Mouse (Mus musculus): ENCODE results near the gene Crebl2. TPM values are rescaled to one million over a fixed set of nuclear protein-coding genes. Genes with fewer than 3 reads are reported as not detected.
A peak's percentile ranks its signal among the peaks of the same experiment; 100 is the strongest.

The Crebl2 gene
- polyA plus RNA-seq, 1 experiment: 47.6 TPM

GRCm38 (mm10) chr6:134830776-134831175 is 822 bp downstream of the Crebl2 start:
- H3K27me3 ChIP-seq (ENCODE audit: control insufficient read depth, insufficient read depth, low read length): no peaks in the 10 kb centered on the region
- no peak for DNase-seq
- WGBS: 4% methylated on average over 10 of the region's 10 CpGs
- TF ChIP-seq CTCF (IDR thresholded peaks at IDR 0.05; ENCODE audit: borderline replicate concordance, insufficient read depth, low read depth, low read length) (no peak), POLR2A (IDR thresholded peaks at IDR 0.05; ENCODE audit: borderline replicate concordance, insufficient read depth, low read length) (no peak)
- H3K4me1 ChIP-seq (ENCODE audit: control insufficient read depth, insufficient read depth, low read length): no peaks in the 10 kb centered on the region; the same call in 1 of the 2 replicates
- H3K4me3 ChIP-seq (replicated peaks; ENCODE audit: insufficient read depth, low read depth, low read length): peak overlapping the region; percentile 82
- H3K27ac ChIP-seq (ENCODE audit: insufficient read depth, low read length): no peak overlapping the region

GRCm38 (mm10) chr6:134834585-134835251 is 4.8 kb downstream of the Crebl2 start:
- WGBS: 84% methylated on average over 9 of the region's 9 CpGs
- DNase-seq: no peak
- H3K27me3 ChIP-seq (ENCODE audit: control insufficient read depth, insufficient read depth, low read length): no peaks in the 10 kb centered on the region
- no peak overlapping the region for H3K4me3 ChIP-seq (replicated peaks; ENCODE audit: insufficient read depth, low read depth, low read length)
- H3K27ac ChIP-seq (ENCODE audit: insufficient read depth, low read length): no peak overlapping the region
- no peak for TF ChIP-seq POLR2A (IDR thresholded peaks at IDR 0.05; ENCODE audit: borderline replicate concordance, insufficient read depth, low read length)
- TF ChIP-seq CTCF (IDR thresholded peaks at IDR 0.05; ENCODE audit: borderline replicate concordance, insufficient read depth, low read depth, low read length): no peak
- no peaks in the 10 kb centered on the region for H3K4me1 ChIP-seq (ENCODE audit: control insufficient read depth, insufficient read depth, low read length)

GRCm38 (mm10) chr6:134838111-134838510 is 8.2 kb downstream of the Crebl2 start:
- H3K4me1 ChIP-seq (ENCODE audit: control insufficient read depth, insufficient read depth, low read length): no peaks in the 10 kb centered on the region
- WGBS: 94% methylated on average over 4 of the region's 4 CpGs

GRCm38 (mm10) chr6:134840346-134840745 is 10.4 kb downstream of the Crebl2 start:
- Histone ChIP-seq H3K4me1 (ENCODE audit: control insufficient read depth, insufficient read depth, low read length) (no peaks in the 10 kb centered on the region), H3K27me3 (ENCODE audit: control insufficient read depth, insufficient read depth, low read length) (no peaks in the 10 kb centered on the region), H3K4me3 (replicated peaks; ENCODE audit: insufficient read depth, low read depth, low read length) (no peak overlapping the region), H3K27ac (ENCODE audit: insufficient read depth, low read length) (no peak overlapping the region)
- TF ChIP-seq CTCF (IDR thresholded peaks at IDR 0.05; ENCODE audit: borderline replicate concordance, insufficient read depth, low read depth, low read length) (no peak), POLR2A (IDR thresholded peaks at IDR 0.05; ENCODE audit: borderline replicate concordance, insufficient read depth, low read length) (no peak)
- 69% methylated on average over 2 of the region's 2 CpGs for WGBS
- DNase-seq: no peak

More at GRCm38 (mm10) chr6:134838111-134838510, 8.2 kb downstream of the Crebl2 start:
- Histone ChIP-seq H3K4me3 (replicated peaks; ENCODE audit: insufficient read depth, low read depth, low read length) (no peak overlapping the region), H3K27ac (ENCODE audit: insufficient read depth, low read length) (no peak overlapping the region), H3K27me3 (ENCODE audit: control insufficient read depth, insufficient read depth, low read length) (no peaks in the 10 kb centered on the region)
- DNase-seq: no peak
- TF ChIP-seq CTCF (IDR thresholded peaks at IDR 0.05; ENCODE audit: borderline replicate concordance, insufficient read depth, low read depth, low read length): no peak
- TF ChIP-seq POLR2A (IDR thresholded peaks at IDR 0.05; ENCODE audit: borderline replicate concordance, insufficient read depth, low read length): no peak

- TF ChIP-seq POLR2A (IDR thresholded peaks at IDR 0.05; ENCODE audit: borderline replicate concordance, insufficient read depth, low read length) (no peak), CTCF (IDR thresholded peaks at IDR 0.05; ENCODE audit: borderline replicate concordance, insufficient read depth, low read depth, low read length) (no peak)
- WGBS: 86% methylated on average over 4 of the region's 4 CpGs
- DNase-seq: no peak
- H3K27ac ChIP-seq (ENCODE audit: insufficient read depth, low read length): no peak overlapping the region
- H3K27me3 ChIP-seq (ENCODE audit: control insufficient read depth, insufficient read depth, low read length): no peaks in the 10 kb centered on the region
- H3K4me1 ChIP-seq (ENCODE audit: control insufficient read depth, insufficient read depth, low read length): peaks cover 7% of the 10 kb centered on the region
- no peak overlapping the region for H3K4me3 ChIP-seq (replicated peaks; ENCODE audit: insufficient read depth, low read depth, low read length)
Observed at GRCm38 (mm10) chr6:134845726-134846125, 15.8 kb downstream of the Crebl2 start.

- Histone ChIP-seq H3K27ac (ENCODE audit: insufficient read depth, low read length) (no peak overlapping the region), H3K4me3 (replicated peaks; ENCODE audit: insufficient read depth, low read depth, low read length) (no peak overlapping the region), H3K27me3 (ENCODE audit: control insufficient read depth, insufficient read depth, low read length) (no peaks in the 10 kb centered on the region), H3K4me1 (ENCODE audit: control insufficient read depth, insufficient read depth, low read length) (peaks cover 7% of the 10 kb centered on the region)
- no peak for DNase-seq
- WGBS: 88% methylated on average over 6 of the region's 6 CpGs
- no peak for TF ChIP-seq CTCF (IDR thresholded peaks at IDR 0.05; ENCODE audit: borderline replicate concordance, insufficient read depth, low read depth, low read length)
- no peak for TF ChIP-seq POLR2A (IDR thresholded peaks at IDR 0.05; ENCODE audit: borderline replicate concordance, insufficient read depth, low read length)
Observed at GRCm38 (mm10) chr6:134846308-134846707, 16.4 kb downstream of the Crebl2 start.

GRCm38 (mm10) chr6:134847550-134847949 is 17.6 kb downstream of the Crebl2 start:
- Histone ChIP-seq H3K4me1 (ENCODE audit: control insufficient read depth, insufficient read depth, low read length) (peaks cover 7% of the 10 kb centered on the region), H3K27me3 (ENCODE audit: control insufficient read depth, insufficient read depth, low read length) (no peaks in the 10 kb centered on the region), H3K27ac (ENCODE audit: insufficient read depth, low read length) (no peak overlapping the region), H3K4me3 (replicated peaks; ENCODE audit: insufficient read depth, low read depth, low read length) (no peak overlapping the region)
- DNase-seq: no peak
- TF ChIP-seq POLR2A (IDR thresholded peaks at IDR 0.05; ENCODE audit: borderline replicate concordance, insufficient read depth, low read length): no peak
- TF ChIP-seq CTCF (IDR thresholded peaks at IDR 0.05; ENCODE audit: borderline replicate concordance, insufficient read depth, low read depth, low read length): no peak
- WGBS: 47% methylated on average over 4 of the region's 4 CpGs

GRCm38 (mm10) chr6:134848197-134848890 is 18.4 kb downstream of the Crebl2 start:
- DNase-seq: peak; percentile 50 to 73
- TF ChIP-seq POLR2A (IDR thresholded peaks at IDR 0.05; ENCODE audit: borderline replicate concordance, insufficient read depth, low read length) (no peak), CTCF (IDR thresholded peaks at IDR 0.05; ENCODE audit: borderline replicate concordance, insufficient read depth, low read depth, low read length) (no peak)
- 25% methylated on average over 5 of the region's 5 CpGs for WGBS
- no peaks in the 10 kb centered on the region for H3K27me3 ChIP-seq (ENCODE audit: control insufficient read depth, insufficient read depth, low read length)
- no peak overlapping the region for H3K27ac ChIP-seq (ENCODE audit: insufficient read depth, low read length)
- H3K4me1 ChIP-seq (ENCODE audit: control insufficient read depth, insufficient read depth, low read length): peaks cover 7% of the 10 kb centered on the region
- H3K4me3 ChIP-seq (replicated peaks; ENCODE audit: insufficient read depth, low read depth, low read length): no peak overlapping the region
